Mouse (Mus musculus): ENCODE results near the gene Rexo1.

The Rexo1 gene

DNA sequence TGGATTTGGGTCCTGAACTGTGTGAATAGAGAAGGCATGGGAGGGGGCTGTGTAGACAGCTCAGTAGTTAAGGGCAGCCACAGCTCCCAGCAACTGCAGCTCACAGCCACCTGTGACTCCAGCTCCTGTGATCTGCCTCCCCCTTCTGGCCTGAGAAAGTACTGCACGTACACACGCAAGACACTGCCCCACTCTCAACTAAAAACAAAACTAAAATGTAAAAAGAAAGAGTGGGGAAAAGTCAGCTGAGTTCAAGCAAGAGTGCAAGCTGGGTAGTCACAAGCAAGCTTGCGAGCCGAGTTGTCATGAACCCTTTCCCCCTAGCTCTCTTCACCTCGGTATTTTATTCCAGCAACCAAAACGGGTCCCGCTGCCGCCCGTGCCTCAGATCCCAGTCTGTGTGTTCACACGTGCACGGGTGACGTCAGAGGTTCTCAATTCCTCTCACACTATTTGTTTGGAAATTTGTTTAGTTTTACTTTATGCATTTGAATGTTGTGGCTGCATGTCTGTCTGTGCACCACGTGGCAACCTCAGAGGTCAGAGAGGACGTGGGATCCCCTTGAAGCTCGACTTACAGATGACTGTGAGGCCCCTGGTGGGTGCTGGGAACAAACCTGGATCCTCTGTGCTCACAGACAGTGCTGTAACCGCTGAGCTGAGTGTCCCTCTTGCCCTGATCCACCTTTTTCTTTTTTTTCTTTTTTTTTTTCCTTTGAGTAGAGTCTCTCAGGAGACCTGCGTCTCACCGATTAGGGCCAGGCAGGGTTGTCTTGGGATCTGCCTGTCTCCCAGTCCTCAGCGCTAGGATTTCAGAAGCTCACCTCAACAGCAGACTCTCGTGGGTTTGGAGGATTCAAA is 51.7 kb downstream of the Rexo1 start:
- DNase-seq (ENCODE audit: low spot score in 2 of 2) = peak in 1 of 2 experiments; percentile 72

DNA sequence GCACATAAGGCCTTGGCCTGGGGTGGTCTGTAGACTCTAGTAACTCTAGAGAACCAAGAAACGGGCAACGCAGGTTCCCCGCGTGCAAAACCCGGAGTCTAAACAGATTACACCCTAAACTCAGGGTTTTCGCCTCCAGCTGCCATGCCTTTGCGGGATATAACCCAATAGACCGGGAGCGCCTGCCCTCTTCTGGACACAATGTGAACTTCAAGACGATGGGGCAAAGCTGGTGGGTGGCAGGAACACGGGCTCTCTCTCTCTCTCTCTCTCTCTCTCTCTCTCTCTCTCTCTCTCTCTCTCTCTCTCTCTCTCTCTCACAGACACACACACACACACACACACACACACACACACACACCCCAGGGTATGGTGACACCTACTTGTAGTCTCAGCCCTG is 55.1 kb downstream of the Rexo1 start:
- DNase-seq (ENCODE audit: low spot score in 2 of 2) = peak in 1 of 2 experiments; percentile 34

DNA sequence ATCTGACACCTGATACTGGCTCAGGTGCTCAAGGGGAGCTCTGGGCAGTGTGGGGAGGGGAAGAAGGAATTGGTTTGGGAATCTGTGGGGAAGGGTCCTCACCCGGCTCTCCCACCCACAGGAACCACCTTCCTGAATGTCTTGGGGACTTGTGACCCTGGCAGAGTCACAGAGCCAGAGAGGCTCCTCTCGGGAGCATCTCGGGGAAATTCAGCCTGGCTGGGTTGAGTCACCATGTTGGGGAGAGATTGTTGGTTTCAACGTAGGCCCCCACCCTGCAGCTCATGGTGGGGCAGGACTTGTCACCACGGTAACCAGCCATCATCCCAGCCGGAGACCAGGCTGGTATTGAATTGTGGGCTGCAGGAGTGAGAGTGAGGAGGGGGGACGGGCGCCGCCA is 56.6 kb downstream of the Rexo1 start:
- DNase-seq (ENCODE audit: low spot score in 2 of 2) = no peak

DNA sequence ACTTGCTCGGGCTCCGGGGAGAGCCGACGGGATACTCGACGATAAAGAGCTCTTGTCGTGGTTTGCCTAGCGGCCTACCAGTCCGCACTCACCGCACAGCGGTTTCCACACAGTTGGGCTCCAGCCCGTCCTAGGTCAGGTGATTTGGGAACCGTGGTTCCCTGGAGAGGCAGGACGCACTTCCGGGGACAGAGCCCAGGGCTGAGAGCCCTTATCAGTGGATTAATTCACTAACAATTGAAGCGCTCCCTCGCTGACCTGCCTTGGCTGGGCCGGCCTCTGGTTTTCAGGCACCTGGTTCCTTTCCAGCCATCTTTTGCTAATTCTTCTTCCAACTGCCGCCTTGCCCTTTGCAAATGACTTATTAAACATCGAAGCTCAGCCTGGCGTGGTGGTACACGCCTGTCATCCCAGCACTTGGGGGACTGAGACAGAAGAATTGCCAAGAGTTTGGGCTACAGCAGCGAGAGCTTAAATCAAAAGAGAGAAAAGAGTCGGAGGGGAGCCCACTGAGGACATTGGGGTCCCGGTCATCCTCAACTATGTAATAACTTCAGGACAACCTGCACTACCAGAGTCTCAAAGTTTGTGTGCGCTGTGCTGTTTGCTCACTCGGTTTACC is 57.6 kb downstream of the Rexo1 start:
- DNase-seq (ENCODE audit: low spot score in 2 of 2) = no peak

DNA sequence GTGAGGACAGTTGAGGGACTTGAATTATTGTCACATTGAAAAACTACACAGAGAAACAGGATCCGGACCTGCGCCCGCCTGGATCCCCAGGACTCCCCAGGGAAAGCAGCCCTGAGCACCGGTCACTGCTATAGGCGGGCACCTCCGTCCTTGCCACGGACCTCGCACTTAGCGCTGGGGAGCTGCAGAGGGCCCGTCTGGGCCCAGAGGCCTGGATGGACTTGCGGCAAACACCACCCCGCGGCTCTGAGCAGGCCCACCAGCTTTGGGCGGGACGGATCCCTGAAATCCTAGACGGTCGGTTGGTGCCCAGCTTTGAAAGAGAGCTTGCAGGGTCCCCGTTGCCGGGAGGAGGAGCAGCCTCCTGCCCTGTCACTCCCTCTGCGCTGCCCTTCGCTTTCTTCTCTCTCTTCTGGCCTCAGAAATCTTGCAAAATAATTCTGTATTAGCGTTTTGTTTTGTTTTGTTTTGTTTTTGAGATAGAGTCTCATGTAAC is 58.5 kb downstream of the Rexo1 start:
- no peak for DNase-seq (ENCODE audit: low spot score in 2 of 2)

DNA sequence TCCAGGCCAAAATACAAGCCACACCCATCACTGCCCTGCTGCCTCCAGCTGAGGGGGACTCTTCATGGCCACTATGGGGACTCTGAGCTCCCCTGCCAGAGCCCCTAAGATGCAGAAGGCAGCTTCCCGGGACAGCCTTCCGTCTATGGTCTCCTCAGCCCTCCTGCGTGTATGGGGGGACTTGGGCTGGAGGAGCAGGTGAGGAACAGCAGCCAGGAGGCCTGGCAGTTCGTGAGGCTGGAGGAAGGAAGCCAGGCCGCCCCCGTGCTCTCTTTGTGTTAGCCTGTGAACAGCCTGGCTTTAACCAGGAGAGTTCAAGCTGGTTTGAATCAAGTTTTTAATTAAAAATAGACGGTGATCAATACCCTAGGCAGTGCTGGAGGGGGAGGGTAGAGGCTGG is 59.1 kb downstream of the Rexo1 start:
- no peak for DNase-seq (ENCODE audit: low spot score in 2 of 2)

DNA sequence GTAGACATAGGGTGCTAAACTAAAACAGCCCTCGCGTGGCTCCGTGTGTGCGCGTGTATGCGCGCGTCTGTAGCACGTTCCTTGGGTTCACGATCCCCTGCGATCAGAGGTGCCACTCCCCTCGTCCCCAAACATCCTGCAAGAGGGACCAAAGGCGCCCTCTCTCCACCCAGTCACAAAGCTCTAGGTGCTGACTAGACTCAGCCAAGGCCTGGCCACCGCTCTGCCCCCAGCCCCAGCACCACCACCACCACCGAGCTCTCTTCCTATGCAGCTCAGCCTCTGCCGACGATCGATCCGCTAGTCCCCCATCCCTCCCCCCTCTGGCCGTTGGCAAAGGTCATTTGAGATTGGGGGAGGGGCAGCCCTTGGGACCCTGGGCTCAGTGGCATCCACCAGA is 64.9 kb downstream of the Rexo1 start:
- DNase-seq (ENCODE audit: low spot score in 2 of 2) = no peak

DNA sequence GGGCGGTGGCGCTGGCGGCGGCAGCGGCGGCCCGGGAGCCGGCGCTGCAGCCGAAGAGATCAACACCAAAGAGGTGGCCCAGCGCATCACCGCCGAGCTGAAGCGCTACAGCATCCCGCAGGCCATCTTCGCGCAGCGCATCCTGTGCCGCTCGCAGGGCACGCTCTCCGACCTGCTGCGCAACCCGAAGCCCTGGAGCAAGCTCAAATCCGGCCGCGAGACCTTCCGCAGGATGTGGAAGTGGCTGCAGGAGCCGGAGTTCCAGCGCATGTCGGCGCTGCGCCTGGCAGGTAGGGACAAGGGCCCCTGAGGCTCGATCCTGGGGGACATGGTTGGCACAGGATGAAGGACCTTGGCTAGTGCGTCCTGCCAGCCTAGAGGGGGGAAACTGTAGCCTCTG is 65.5 kb downstream of the Rexo1 start:
- DNase-seq (ENCODE audit: low spot score in 2 of 2) = no peak

DNA sequence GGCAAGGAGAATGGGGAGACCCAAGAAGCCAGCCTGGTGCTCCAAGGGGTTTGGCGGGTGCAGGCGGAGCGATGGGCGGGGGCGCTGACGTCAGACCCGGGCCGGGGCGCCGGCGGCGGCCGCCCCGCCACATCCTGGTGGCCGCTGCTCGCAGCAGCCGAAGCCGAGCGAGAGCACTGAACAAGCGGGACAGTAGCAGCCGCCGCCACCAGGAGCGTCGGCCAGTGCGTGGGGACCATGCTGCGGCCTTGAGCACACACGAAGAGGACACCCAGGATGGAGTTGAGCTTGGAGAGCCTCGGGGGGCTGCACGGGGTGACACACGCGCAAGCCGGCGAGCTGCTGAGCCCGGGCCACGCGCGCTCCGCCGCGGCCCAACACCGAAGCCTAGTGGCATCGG is 66.6 kb downstream of the Rexo1 start, which contains the start of gene Onecut3:
Onecut3 (plus strand) TSS at position 104 of the 400 bp plus-strand sequence.
- DNase-seq (ENCODE audit: low spot score in 2 of 2) = no peak
